Comparison of ENCODE assay signal across 13 mouse cellular contexts in genomic region chr1:136859454-136859853, GRCm38 (mm10).
A peak's percentile ranks its signal among the peaks of the same experiment; 100 is the strongest.
DNase-seq lines count a peak whose midpoint lies in the region; ATAC-seq lines count a peak whose summit lies in the region.
"Had no signal": no experiment of that assay in that cellular context is flagged by ENCODE, and none has a peak within 500 bp of the region (broad histone marks: within the 10 kb centered on the region; RNA-seq: fewer than 3 reads in every experiment).

No protein-coding gene starts in this region.

- 58% methylated on average over 4 of the region's 4 CpGs for WGBS in midbrain, embryonic 11.5 days
- 62% methylated on average over 4 of the region's 4 CpGs for WGBS in midbrain, embryonic 15.5 days
- 59% methylated on average over 4 of the region's 4 CpGs for WGBS in liver, embryonic 16.5 days (ENCODE audit: insufficient replicate concordance)

- H3K27me3 ChIP-seq in midbrain, embryonic 11.5 days (ENCODE audit: control insufficient read depth, insufficient read depth, low read length), result no peaks in the 10 kb centered on the region
- H3K27me3 ChIP-seq in midbrain, embryonic 15.5 days (replicated peaks), result no peaks in the 10 kb centered on the region
- H3K27me3 ChIP-seq in liver, embryonic 16.5 days (ENCODE audit: control insufficient read depth, insufficient read depth, low read depth, low read length), result no peaks in the 10 kb centered on the region

- H3K4me1 ChIP-seq in midbrain, embryonic 11.5 days (ENCODE audit: control insufficient read depth, insufficient read depth, low read length), result no peaks in the 10 kb centered on the region
- 0 out of 2 replicates have a peak, but pooled peaks cover 5% of the 10 kb centered on the region for H3K4me1 ChIP-seq in midbrain, embryonic 15.5 days
- H3K4me1 ChIP-seq in liver, embryonic 16.5 days (ENCODE audit: control insufficient read depth, low read depth, low read length), result no peaks in the 10 kb centered on the region; the same call in none of the 2 replicates

- no peaks in the 10 kb centered on the region for H3K9me3 ChIP-seq in midbrain, embryonic 11.5 days (ENCODE audit: control insufficient read depth, low read length)
- no peaks in the 10 kb centered on the region for H3K9me3 ChIP-seq in midbrain, embryonic 15.5 days
- no peaks in the 10 kb centered on the region for H3K9me3 ChIP-seq in liver, embryonic 16.5 days (replicated peaks; ENCODE audit: control insufficient read depth, low read length)

- H3K36me3 ChIP-seq in midbrain, embryonic 11.5 days (ENCODE audit: control insufficient read depth, insufficient read depth, low read length), result no peaks in the 10 kb centered on the region
- H3K36me3 ChIP-seq in midbrain, embryonic 15.5 days (replicated peaks), result no peaks in the 10 kb centered on the region
- no peaks in the 10 kb centered on the region; the same call in 1 of the 2 replicates for H3K36me3 ChIP-seq in liver, embryonic 16.5 days (ENCODE audit: control insufficient read depth, insufficient read depth)

- DNase-seq in adrenal gland, adult (ENCODE audit: inconsistent age in 2 of 2, low spot score in 1 of 2), result peak; percentile 16 to 61
- DNase-seq in adrenal gland, adult 18-20 months (ENCODE audit: low spot score in 2 of 2), result no peak
- DNase-seq in midbrain, embryonic 11.5 days (ENCODE audit: low spot score, missing footprints), result no peak
- peak; percentile 61 for DNase-seq in induced T-regulatory cell, adult 2 months (ENCODE audit: low read depth)
- DNase-seq in urinary bladder, postnatal 4 days (ENCODE audit: low spot score in 2 of 2), result no peak
- no peak for DNase-seq in thymus, postnatal 14 days
- DNase-seq: cerebellum, postnatal 36 days; heart, adult 11 months; heart, postnatal 36 days; midbrain, embryonic 14.5 days; thymus, postnatal 25 days had no signal

- H3K4me3 ChIP-seq in midbrain, embryonic 11.5 days (ENCODE audit: low read depth, low read length), result no peak overlapping the region
- H3K4me3 ChIP-seq in midbrain, embryonic 15.5 days, result no peak overlapping the region
- H3K4me3 ChIP-seq in liver, embryonic 16.5 days (ENCODE audit: low read depth, low read length), result no peak overlapping the region

- H3K4me2 ChIP-seq in midbrain, embryonic 11.5 days, result no peak overlapping the region
- H3K4me2 ChIP-seq in midbrain, embryonic 15.5 days, result no peak overlapping the region
- no peak overlapping the region for H3K4me2 ChIP-seq in liver, embryonic 16.5 days (ENCODE audit: low read depth, low read length)

- peak; percentile 48; the same call in 1 of the 2 replicates for ATAC-seq in midbrain, embryonic 11.5 days (ENCODE audit: low FRiP score)
- ATAC-seq in midbrain, embryonic 15.5 days (replicated peaks), result no peak
- ATAC-seq in liver, embryonic 16.5 days (ENCODE audit: low read depth), result peak; percentile 63

- no peak overlapping the region for H3K9ac ChIP-seq in midbrain, embryonic 11.5 days (ENCODE audit: low read length)
- H3K9ac ChIP-seq in midbrain, embryonic 15.5 days, result no peak overlapping the region
- no peak overlapping the region for H3K9ac ChIP-seq in liver, embryonic 16.5 days (ENCODE audit: low read depth, low read length)

- no peak overlapping the region for H3K27ac ChIP-seq in midbrain, embryonic 11.5 days (ENCODE audit: low read depth, low read length)
- no peak overlapping the region for H3K27ac ChIP-seq in midbrain, embryonic 15.5 days
- H3K27ac ChIP-seq in liver, embryonic 16.5 days (ENCODE audit: low read length), result no peak overlapping the region

Comparison
In these comparisons a context has a peak if more than half of its experiments do, and no peak if none do; other contexts are left out.
1. DNase-seq: peak in adrenal gland, adult (2 of 2) and induced T-regulatory cell, adult 2 months (single experiment); none in adrenal gland, adult 18-20 months (0 of 2), midbrain, embryonic 11.5 days (single experiment), urinary bladder, postnatal 4 days (0 of 2) and thymus, postnatal 14 days (single experiment).